Mouse (Mus musculus) kidney, postnatal 0 days (tissue): Measurements from ENCODE around the gene Zdhhc21. TPM values are rescaled to one million over a fixed set of nuclear protein-coding genes. Genes with fewer than 3 reads are reported as not detected.

Experiments used
- ATAC-seq: fragments of 200-750 bp; cut with Nextera tagmentation; replicated peaks from 2 replicates; pipeline ENCODE4 v1.8.0; 2017; ENCODE audit warnings: low read depth, moderate number of reproducible peaks, moderate TSS enrichment, moderate library complexity; ENCODE audit not compliant: low FRiP score
- DNase-seq: peaks from one replicate; pipeline ENCODE4 v3.0.0-alpha.2; 2016; ENCODE audit warnings: low spot score
- H3K27ac ChIP-seq: fragments of 300-500 bp; sonication (generic); 2 replicates; pipeline ENCODE4 v1.5.1; 2014; ENCODE audit warnings: mild to moderate bottlenecking
- H3K27me3 ChIP-seq: fragments of 300-500 bp; sonication (generic); 2 replicates; pipeline ENCODE4 v1.6.1; 2014; ENCODE audit warnings: low read length, mixed read lengths; ENCODE audit not compliant: insufficient read depth
- H3K36me3 ChIP-seq: fragments of 300-500 bp; sonication (generic); 2 replicates; pipeline ENCODE4 v1.6.1; 2014; ENCODE audit warnings: low read length, mixed read lengths; ENCODE audit not compliant: insufficient read depth
- H3K4me1 ChIP-seq: fragments of 300-500 bp; sonication (generic); replicated peaks from 2 replicates; pipeline ENCODE4 v1.6.1; 2014; ENCODE audit warnings: antibody characterized with exemption, low read length, mixed read lengths; ENCODE audit not compliant: insufficient read depth
- H3K4me2 ChIP-seq: fragments of 300-500 bp; sonication (generic); 2 replicates; pipeline ENCODE4 v1.6.1; 2014; ENCODE audit warnings: mild to moderate bottlenecking, low read length, moderate library complexity, mixed read lengths
- H3K4me3 ChIP-seq: fragments of 300-500 bp; sonication (generic); replicated peaks from 2 replicates; pipeline ENCODE4 v1.5.1; 2014; ENCODE audit warnings: low read depth, low read length
- H3K9ac ChIP-seq: fragments of 300-500 bp; sonication (generic); 2 replicates; pipeline ENCODE4 v1.6.1; 2014; ENCODE audit warnings: low read depth, low read length
- H3K9me3 ChIP-seq: fragments of 300-500 bp; sonication (generic); replicated peaks from 2 replicates; pipeline ENCODE4 v1.6.1; 2016; ENCODE audit warnings: low read length, inconsistent platforms, mixed read lengths
- CTCF ChIP-seq: IDR thresholded peaks from 2 replicates; pipeline ENCODE4 v1.5.1; 2016; ENCODE audit warnings: antibody characterized with exemption, low read depth, mild to moderate bottlenecking, moderate library complexity
- WGBS: fragments of 180-500 bp; shearing (Covaris S2); extraction: QIAGEN DNeasy Blood & Tissue Kit; methylation state at CpG from one replicate; pipeline ENCODE4 v1.1.7; 2014; 5-methylcytosine and 5-hydroxymethylcytosine counted together
- polyA plus RNA-seq: library from polyadenylated mRNA; unstranded; fragments of >200 nt; fragmentation: Nextera tagmentation; extraction: Ambion mirVana; gene quantifications from 2 replicates; pipeline ENCODE4 v1.2.1, GENCODE M21; 2015

The Zdhhc21 gene
- 8.5 and 9.9 TPM in 2 replicates for polyA plus RNA-seq

DNA sequence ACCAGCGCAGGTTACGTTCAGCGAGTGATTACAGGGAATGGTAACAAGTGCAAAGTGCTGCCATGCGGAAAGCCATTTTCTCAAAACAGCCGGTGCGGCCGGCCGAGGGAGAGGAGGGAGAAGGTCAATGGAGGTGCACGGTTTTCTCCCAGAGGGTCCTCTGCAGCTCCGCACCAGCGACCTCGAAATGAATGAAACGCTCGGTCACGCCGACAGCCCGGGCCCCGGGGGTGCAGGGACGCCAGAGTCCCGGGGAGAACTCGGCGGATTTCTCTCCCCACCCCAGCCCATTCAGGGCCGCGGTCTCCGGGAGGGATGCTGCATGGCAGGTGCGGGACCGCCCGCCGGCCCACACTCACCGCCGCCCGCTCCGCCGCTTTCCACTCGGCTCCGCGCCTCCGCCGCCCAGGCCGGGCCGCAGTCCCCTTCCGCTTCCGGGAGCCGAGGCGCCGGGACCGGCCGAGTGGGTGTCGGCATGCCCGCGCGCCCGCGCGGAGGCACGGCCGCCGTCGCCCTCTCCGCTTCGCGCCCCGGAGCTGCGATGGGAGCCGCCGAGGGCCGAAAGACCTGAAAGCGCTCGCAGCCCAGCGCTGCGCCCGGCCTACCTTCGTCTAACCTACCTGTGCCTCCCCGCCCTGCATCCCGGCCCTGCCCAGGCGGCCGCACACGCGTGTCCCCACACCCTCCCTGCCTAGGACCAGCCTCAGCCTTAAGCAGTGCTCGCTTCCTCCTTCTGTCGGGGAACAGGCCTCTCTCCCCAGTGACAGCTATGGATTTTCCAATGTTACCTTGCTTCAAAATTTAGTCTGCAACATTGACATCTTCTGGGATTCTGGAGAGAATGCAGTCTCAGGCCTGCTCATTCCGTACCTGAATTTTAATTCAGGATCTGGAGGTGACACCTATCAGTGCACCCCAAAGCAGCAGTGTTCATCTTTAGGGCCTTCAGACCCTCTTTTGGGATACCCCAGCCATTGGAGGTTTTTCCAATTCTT lies at the start of gene Zdhhc21:
TSS of gene Zdhhc21 (minus strand) at position 828 of the 995 bp plus-strand sequence.
- peak within 1 kb of the TSS; percentile 88 for H3K9ac ChIP-seq
- peak within 1 kb of the TSS; percentile 88 for H3K27ac ChIP-seq
- H3K36me3 ChIP-seq, result no peaks in the 10 kb centered on the region
- WGBS, result 1% methylated on average over 79 of the region's 82 CpGs
- no peaks in the 10 kb centered on the region for H3K27me3 ChIP-seq
- no peak for TF ChIP-seq CTCF
- H3K4me1 ChIP-seq, result no peaks in the 10 kb centered on the region
- no peaks in the 10 kb centered on the region for H3K9me3 ChIP-seq
- peak within 1 kb of the TSS; percentile 87 for H3K4me2 ChIP-seq
- peak within 1 kb of the TSS; percentile 82 for H3K4me3 ChIP-seq
- ATAC-seq, result peak; percentile 93
- DNase-seq, result peak; percentile 65

DNA sequence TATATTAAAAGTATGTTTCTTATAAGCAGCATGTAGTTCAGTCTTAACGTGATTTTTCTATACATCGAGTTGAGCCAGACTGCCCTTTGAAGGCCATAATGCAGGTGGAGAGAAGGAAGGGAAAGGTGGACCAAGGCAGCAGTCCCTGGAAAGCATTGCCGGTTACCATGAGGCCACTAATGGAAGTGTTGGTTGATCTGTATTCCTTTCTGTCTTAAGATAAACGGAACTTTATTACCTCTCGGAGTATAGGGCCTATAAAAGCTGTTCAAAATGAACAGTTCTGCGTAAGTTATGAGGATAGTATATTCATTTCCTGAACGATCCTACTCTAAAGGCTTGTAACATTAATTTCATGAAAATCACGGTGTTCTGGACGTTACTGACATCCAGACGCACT lies 35.5 kb upstream of the Zdhhc21 start:
- no peak overlapping the region for H3K9ac ChIP-seq
- no peak overlapping the region for H3K4me3 ChIP-seq
- WGBS, result 78% methylated on average over 10 of the region's 10 CpGs
- no peaks in the 10 kb centered on the region for H3K36me3 ChIP-seq
- no peaks in the 10 kb centered on the region for H3K9me3 ChIP-seq
- no peaks in the 10 kb centered on the region for H3K27me3 ChIP-seq
- no peak for DNase-seq
- H3K4me1 ChIP-seq, result no peaks in the 10 kb centered on the region
- no peak for ATAC-seq
- no peak overlapping the region for H3K27ac ChIP-seq
- H3K4me2 ChIP-seq, result no peak overlapping the region
- no peak for TF ChIP-seq CTCF

DNA sequence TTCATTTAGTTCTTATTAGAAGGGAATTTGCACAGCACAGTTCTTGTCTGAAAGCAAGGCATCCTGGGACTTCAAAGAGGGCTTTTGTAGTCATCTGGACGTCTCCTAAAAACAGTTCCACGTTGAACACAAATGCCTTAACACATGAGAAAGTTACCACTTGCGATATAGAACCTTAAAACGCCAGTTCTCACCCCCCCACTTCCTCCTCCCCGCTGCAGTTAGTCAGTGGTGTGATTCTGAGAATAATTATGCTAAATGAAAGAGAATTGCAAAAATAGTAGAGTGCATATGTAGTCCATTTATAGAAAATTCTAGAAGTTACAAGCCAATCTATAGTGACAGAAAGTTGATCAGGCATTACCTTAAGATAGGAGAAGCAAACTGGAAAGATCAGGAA lies 32.5 kb upstream of the Zdhhc21 start:
- H3K9me3 ChIP-seq, result no peaks in the 10 kb centered on the region
- no peak overlapping the region for H3K27ac ChIP-seq
- no peaks in the 10 kb centered on the region for H3K4me1 ChIP-seq
- DNase-seq (no peak), ATAC-seq (no peak)
- H3K4me3 ChIP-seq, result no peak overlapping the region
- no peak for TF ChIP-seq CTCF
- H3K36me3 ChIP-seq, result no peaks in the 10 kb centered on the region
- WGBS, result 80% methylated on average over 5 of the region's 5 CpGs
- H3K4me2 ChIP-seq, result no peak overlapping the region
- H3K27me3 ChIP-seq, result no peaks in the 10 kb centered on the region
- no peak overlapping the region for H3K9ac ChIP-seq

DNA sequence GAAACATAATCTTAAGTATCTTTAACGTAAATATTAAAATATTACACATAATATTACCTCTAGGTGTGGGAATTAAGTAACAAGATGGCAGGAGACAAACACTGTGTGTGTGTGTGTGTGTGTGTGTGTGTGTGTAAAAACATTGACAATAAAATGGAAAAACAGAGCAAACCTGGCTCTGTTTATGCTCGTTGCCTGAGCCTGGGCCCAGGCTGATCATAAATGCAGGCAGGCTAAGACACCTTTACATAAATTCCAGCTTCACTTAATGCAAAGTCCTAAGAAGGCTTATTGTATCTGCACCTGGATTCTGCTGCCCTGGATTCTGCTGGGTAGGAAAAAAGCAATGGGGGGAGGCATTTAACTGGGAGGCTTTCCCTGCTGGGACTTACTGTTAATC lies 31.8 kb upstream of the Zdhhc21 start:
- 68% methylated on average over 2 of the region's 2 CpGs for WGBS
- DNase-seq (no peak), ATAC-seq (no peak)
- no peaks in the 10 kb centered on the region for H3K4me1 ChIP-seq
- no peak overlapping the region for H3K9ac ChIP-seq
- H3K9me3 ChIP-seq, result no peaks in the 10 kb centered on the region
- no peak overlapping the region for H3K4me2 ChIP-seq
- no peaks in the 10 kb centered on the region for H3K36me3 ChIP-seq
- no peak overlapping the region for H3K4me3 ChIP-seq
- no peaks in the 10 kb centered on the region for H3K27me3 ChIP-seq
- TF ChIP-seq CTCF, result no peak
- H3K27ac ChIP-seq, result no peak overlapping the region

DNA sequence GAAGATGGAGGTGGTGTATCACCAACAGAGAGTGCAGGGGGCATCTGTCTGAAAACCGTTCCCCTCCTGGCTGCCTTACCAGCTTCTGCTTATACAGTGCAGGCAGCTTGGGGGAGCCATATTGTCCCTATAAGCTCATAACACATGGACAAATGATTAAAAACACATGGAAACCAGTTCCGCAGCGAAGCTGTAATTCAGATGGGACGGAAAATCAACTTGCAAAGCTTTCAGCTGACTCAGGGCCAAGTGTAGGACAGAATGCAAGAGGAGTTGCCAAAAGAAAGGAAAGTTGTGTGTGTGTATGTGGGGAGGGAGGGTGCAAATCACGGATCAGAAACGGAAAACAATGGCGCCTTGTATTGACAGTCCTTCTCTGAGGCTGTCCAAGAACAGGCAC lies 31.3 kb upstream of the Zdhhc21 start:
- Histone ChIP-seq H3K4me3 (no peak overlapping the region), H3K27ac (no peak overlapping the region), H3K4me1 (no peaks in the 10 kb centered on the region), H3K9me3 (no peaks in the 10 kb centered on the region), H3K4me2 (no peak overlapping the region), H3K36me3 (no peaks in the 10 kb centered on the region), H3K27me3 (no peaks in the 10 kb centered on the region), H3K9ac (no peak overlapping the region)
- DNase-seq (peak; percentile 82), ATAC-seq (no peak)
- 66% methylated on average over 7 of the region's 7 CpGs for WGBS
- TF ChIP-seq CTCF, result no peak

DNA sequence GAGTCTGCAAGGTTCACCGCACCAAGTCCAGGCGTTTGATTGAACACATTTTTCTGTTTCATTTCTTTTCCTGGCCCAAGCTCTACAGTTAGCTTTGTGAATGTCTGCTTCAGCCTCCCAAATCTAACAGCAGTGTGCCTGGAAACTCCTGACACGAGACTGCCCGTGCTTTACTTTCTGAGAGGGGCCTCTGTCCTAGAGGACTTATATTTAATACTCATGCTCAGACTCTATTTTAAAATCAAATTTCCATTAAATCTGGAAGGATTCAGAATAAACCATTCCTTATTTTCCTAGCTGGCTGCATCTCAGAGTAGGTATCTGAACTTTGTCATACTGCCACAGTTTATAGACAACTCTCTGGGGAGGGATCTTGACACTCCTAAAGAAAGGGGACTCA lies 30.8 kb upstream of the Zdhhc21 start:
- H3K27me3 ChIP-seq, result no peaks in the 10 kb centered on the region
- H3K4me2 ChIP-seq, result no peak overlapping the region
- no peaks in the 10 kb centered on the region for H3K4me1 ChIP-seq
- ATAC-seq, result no peak
- no peak overlapping the region for H3K27ac ChIP-seq
- H3K9ac ChIP-seq, result no peak overlapping the region
- no peaks in the 10 kb centered on the region for H3K9me3 ChIP-seq
- TF ChIP-seq CTCF, result no peak
- no peaks in the 10 kb centered on the region for H3K36me3 ChIP-seq
- WGBS, result 72% methylated on average over 4 of the region's 4 CpGs
- peak; percentile 9 for DNase-seq
- H3K4me3 ChIP-seq, result no peak overlapping the region
